Mouse (Mus musculus) stomach, embryonic 15.5 days (tissue): ENCODE measurements at regions not wholly inside any gene's neighbourhood (a gene's known extent, or its start where the extent isn't known, plus 50 kb on each side); places are given as distances from the start of the nearest gene placed in this dataset.

Experiments used
- ATAC-seq: fragments of 200-750 bp; cut with Nextera tagmentation; 2 replicates; pipeline ENCODE4 v1.8.0; 2017; ENCODE audit warnings: low read depth, moderate number of reproducible peaks, moderate TSS enrichment; ENCODE audit not compliant: insufficient read depth, low FRiP score
- H3K27ac ChIP-seq: fragments of 300-500 bp; sonication (generic); 2 replicates; pipeline ENCODE4 v1.5.1; 2015; ENCODE audit warnings: mild to moderate bottlenecking, inconsistent platforms
- H3K27me3 ChIP-seq: fragments of 300-500 bp; sonication (generic); replicated peaks from 2 replicates; pipeline ENCODE4 v1.6.1; 2015; ENCODE audit warnings: inconsistent platforms
- H3K36me3 ChIP-seq: fragments of 300-500 bp; sonication (generic); 2 replicates; pipeline ENCODE4 v1.6.1; 2015; ENCODE audit warnings: inconsistent platforms
- H3K4me1 ChIP-seq: fragments of 300-500 bp; sonication (generic); 2 replicates; pipeline ENCODE4 v1.6.1; 2015; ENCODE audit warnings: inconsistent platforms
- H3K4me2 ChIP-seq: fragments of 300-500 bp; sonication (generic); 2 replicates; pipeline ENCODE4 v1.6.1; 2015; ENCODE audit warnings: mild to moderate bottlenecking, inconsistent platforms
- H3K4me3 ChIP-seq: fragments of 300-500 bp; sonication (generic); replicated peaks from 2 replicates; pipeline ENCODE4 v1.5.1; 2015; ENCODE audit warnings: inconsistent platforms
- H3K9ac ChIP-seq: fragments of 300-500 bp; sonication (generic); 2 replicates; pipeline ENCODE4 v1.6.1; 2015; ENCODE audit warnings: inconsistent platforms
- H3K9me3 ChIP-seq: fragments of 300-500 bp; sonication (generic); 2 replicates; pipeline ENCODE4 v1.6.1; 2016; ENCODE audit warnings: inconsistent platforms
- WGBS: fragments of 180-500 bp; shearing (Covaris S2); methylation state at CpG from one replicate; pipeline ENCODE4 v1.1.7; 2015; 5-methylcytosine and 5-hydroxymethylcytosine counted together

DNA sequence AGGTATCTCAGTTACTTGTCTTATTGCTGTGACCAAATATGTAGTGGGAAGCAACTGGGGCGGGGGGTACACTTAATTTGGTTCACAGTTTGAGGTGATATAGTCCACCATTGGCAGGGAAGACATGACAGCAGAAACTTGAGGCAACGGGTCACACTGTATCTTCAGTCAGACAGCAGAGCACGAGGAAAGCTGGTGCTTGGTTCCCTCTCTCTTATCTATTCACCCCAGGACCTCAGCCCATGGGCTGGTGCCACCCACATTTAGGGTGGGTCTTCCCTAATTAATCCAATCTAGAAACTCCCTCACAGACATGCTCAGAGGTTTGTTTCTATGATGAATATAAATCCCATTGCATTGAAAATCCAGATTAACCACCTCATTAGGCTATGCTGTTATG, 56.5 kb downstream of the Otud1 start:
- H3K4me1 ChIP-seq, result 0 out of 2 replicates have a peak, but pooled peaks cover 3% of the 10 kb centered on the region
- no peak overlapping the region for H3K4me3 ChIP-seq
- H3K27me3 ChIP-seq, result no peaks in the 10 kb centered on the region
- H3K9ac ChIP-seq, result no peak overlapping the region
- 62% methylated on average over 3 of the region's 3 CpGs for WGBS
- no peaks in the 10 kb centered on the region for H3K9me3 ChIP-seq
- no peak for ATAC-seq
- H3K36me3 ChIP-seq, result no peaks in the 10 kb centered on the region
- no peak overlapping the region for H3K27ac ChIP-seq
- no peak overlapping the region for H3K4me2 ChIP-seq

GRCm38 (mm10) chr2:19715564-19716238, 58.1 kb downstream of the Otud1 start:
- no peaks in the 10 kb centered on the region for H3K27me3 ChIP-seq
- WGBS, result 9% methylated on average over 11 of the region's 11 CpGs
- H3K4me1 ChIP-seq, result 0 out of 2 replicates have a peak, but pooled peaks cover 3% of the 10 kb centered on the region
- no peaks in the 10 kb centered on the region for H3K9me3 ChIP-seq
- H3K36me3 ChIP-seq, result no peaks in the 10 kb centered on the region
- peak overlapping the region; percentile 47 for H3K4me2 ChIP-seq
- H3K4me3 ChIP-seq, result peak overlapping the region; percentile 18
- no peak overlapping the region for H3K9ac ChIP-seq
- ATAC-seq, result 0 out of 2 replicates have a peak, but pooled peaks have one; percentile 79
- H3K27ac ChIP-seq, result no peak overlapping the region

GRCm38 (mm10) chr2:19716388-19716787, 58.8 kb downstream of the Otud1 start:
- Histone ChIP-seq H3K27ac (no peak overlapping the region), H3K4me2 (peak overlapping the region; percentile 47; the same call in 1 of the 2 replicates), H3K27me3 (no peaks in the 10 kb centered on the region), H3K4me1 (0 out of 2 replicates have a peak, but pooled peaks cover 3% of the 10 kb centered on the region), H3K9ac (no peak overlapping the region), H3K4me3 (no peak overlapping the region), H3K9me3 (no peaks in the 10 kb centered on the region), H3K36me3 (no peaks in the 10 kb centered on the region)
- 79% methylated on average over 5 of the region's 5 CpGs for WGBS
- ATAC-seq, result no peak

DNA sequence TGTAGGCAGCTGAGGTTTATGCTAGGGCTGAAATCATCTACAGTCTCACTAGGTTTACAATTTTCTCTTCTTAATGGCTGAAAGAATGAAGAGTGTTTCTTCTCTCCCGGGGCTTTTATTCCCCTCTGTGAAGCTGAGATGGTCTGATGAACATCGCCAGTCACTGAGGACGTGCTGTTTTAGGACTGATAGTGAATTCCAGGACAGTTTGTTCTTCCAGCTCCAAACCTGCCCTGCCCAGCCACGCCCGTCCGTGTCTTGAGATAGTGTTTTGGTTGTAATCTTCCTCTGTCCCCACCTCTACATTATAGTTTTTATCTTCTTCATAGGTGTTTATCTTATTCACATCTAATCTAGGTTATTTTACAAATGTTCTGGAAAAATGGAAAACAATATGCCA, 68.5 kb downstream of the Otud1 start:
- Histone ChIP-seq H3K9me3 (no peaks in the 10 kb centered on the region), H3K4me1 (no peaks in the 10 kb centered on the region), H3K9ac (no peak overlapping the region), H3K4me2 (no peak overlapping the region), H3K36me3 (no peaks in the 10 kb centered on the region), H3K27me3 (no peaks in the 10 kb centered on the region), H3K4me3 (no peak overlapping the region), H3K27ac (no peak overlapping the region)
- 75% methylated on average over 6 of the region's 6 CpGs for WGBS
- no peak for ATAC-seq

DNA sequence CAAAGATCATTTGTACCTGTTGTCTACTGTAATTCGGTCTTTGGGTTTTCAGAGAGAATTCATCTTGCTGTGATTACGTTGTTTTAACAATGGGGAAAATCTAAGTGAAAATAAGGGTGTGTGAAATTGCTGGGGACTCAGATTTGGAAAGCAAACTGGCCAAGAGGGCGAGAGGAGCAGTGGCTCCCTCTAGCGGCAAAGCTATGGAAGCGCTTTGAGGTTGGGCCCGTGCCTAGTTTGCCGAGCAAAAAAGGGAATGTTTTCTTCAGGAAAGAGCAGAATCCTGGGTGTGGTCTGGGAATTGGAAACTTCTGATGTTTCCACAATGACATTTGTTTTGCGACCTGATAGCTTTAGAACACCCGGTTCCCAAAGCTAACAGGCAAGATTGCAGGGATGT, 69.4 kb downstream of the Otud1 start:
- ATAC-seq, result no peak
- H3K27ac ChIP-seq, result no peak overlapping the region
- no peaks in the 10 kb centered on the region for H3K36me3 ChIP-seq
- H3K4me2 ChIP-seq, result no peak overlapping the region
- H3K27me3 ChIP-seq, result no peaks in the 10 kb centered on the region
- 12% methylated on average over 9 of the region's 9 CpGs for WGBS
- H3K9ac ChIP-seq, result no peak overlapping the region
- H3K4me3 ChIP-seq, result no peak overlapping the region
- H3K4me1 ChIP-seq, result no peaks in the 10 kb centered on the region
- no peaks in the 10 kb centered on the region for H3K9me3 ChIP-seq

DNA sequence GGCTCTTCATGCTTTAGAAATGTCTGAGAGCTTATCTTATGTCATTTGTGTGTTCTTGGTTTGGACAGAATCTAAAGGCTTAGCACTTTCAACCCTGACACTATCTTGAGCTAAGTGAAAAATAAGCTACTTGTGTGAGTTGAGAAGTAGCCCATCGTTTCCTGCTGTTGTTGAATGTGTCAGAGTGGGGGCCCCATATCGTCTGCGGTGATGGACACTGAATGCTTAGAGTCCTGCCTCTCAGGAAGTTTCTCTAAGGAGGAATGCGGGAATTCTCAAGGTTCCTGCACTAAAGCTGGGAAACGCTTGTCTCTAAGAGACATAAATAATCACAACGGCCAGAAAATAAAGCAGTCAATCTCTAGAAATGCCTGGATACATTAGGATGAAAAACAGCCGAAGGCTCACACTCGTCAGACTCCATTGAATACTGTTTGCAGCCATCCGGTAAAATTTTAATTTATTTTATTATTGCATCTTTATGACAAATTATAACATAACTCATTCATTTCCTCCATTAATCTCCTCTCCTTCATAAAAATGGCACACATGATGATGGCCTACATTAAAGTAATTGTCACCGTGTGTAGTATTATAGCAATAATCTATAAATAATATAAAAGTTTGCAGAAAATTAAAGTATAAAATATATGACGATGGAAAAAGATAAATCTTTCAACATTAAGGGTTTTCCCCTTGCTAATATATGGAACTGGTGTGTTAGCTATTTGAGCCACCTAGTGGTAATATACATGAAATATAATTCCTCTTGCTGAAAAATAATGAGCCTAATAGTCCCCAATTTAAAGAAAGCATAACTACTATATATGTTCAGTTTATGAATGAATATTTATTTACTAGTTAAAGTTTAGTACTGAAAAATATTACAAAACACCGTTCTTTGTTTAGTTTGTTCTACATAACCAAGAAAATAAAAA, 75.6 kb downstream of the Otud1 start:
- H3K4me3 ChIP-seq, result no peak overlapping the region
- no peaks in the 10 kb centered on the region for H3K36me3 ChIP-seq
- no peak for ATAC-seq
- no peaks in the 10 kb centered on the region for H3K4me1 ChIP-seq
- no peak overlapping the region for H3K27ac ChIP-seq
- no peak overlapping the region for H3K9ac ChIP-seq
- no peak overlapping the region for H3K4me2 ChIP-seq
- no peaks in the 10 kb centered on the region for H3K9me3 ChIP-seq
- no peaks in the 10 kb centered on the region for H3K27me3 ChIP-seq
- 56% methylated on average over 12 of the region's 12 CpGs for WGBS

DNA sequence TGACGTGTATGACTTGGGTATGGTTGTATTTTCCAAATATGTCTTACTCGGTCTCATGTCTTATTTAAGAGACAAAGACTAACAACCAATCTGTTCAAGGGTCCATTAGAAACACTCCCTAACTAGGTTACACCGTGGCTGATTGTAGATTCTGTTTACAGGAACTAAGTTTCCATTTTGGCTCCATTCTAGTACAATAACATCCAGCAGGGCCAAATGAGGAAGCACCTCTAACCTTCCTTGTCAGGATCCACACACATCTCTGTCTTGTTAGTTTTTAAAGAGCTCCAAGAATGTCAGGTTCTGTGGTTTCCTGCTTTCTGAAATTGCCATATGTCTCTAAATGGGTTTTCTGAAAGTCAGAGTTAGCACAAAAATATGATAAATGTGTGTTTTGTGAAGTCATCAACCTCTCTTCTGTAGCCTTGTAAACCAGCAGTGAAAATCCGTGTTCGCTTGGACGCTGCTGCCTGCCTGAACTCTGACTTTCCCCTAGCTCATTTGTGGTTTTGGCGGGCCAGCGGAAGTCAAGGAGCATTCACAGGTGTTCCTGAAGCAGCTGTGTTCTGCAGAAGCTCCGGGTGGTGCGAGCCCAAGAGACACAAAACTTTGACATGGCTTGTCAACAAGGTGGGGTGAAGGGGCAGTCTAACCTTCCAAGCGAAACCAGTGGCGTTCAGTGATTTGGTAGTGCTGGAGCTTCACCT, 76.8 kb downstream of the Otud1 start:
- no peaks in the 10 kb centered on the region for H3K4me1 ChIP-seq
- ATAC-seq, result no peak
- no peaks in the 10 kb centered on the region for H3K36me3 ChIP-seq
- no peaks in the 10 kb centered on the region for H3K27me3 ChIP-seq
- H3K4me3 ChIP-seq, result no peak overlapping the region
- WGBS, result 67% methylated on average over 12 of the region's 12 CpGs
- no peak overlapping the region for H3K4me2 ChIP-seq
- no peaks in the 10 kb centered on the region for H3K9me3 ChIP-seq
- no peak overlapping the region for H3K27ac ChIP-seq
- H3K9ac ChIP-seq, result no peak overlapping the region

- no peak overlapping the region for H3K4me3 ChIP-seq
- ATAC-seq, result no peak
- H3K27me3 ChIP-seq, result no peaks in the 10 kb centered on the region
- no peaks in the 10 kb centered on the region for H3K4me1 ChIP-seq
- H3K36me3 ChIP-seq, result no peaks in the 10 kb centered on the region
- H3K4me2 ChIP-seq, result no peak overlapping the region
- no peak overlapping the region for H3K27ac ChIP-seq
- no peak overlapping the region for H3K9ac ChIP-seq
- H3K9me3 ChIP-seq, result no peaks in the 10 kb centered on the region
Observed at GRCm38 (mm10) chr2:19741508-19741907, 84.0 kb downstream of the Otud1 start.

- ATAC-seq, result no peak
- WGBS, result 66% methylated on average over 4 of the region's 4 CpGs
- H3K4me2 ChIP-seq, result no peak overlapping the region
- H3K9ac ChIP-seq, result no peak overlapping the region
- no peak overlapping the region for H3K27ac ChIP-seq
- H3K36me3 ChIP-seq, result no peaks in the 10 kb centered on the region
- H3K9me3 ChIP-seq, result no peaks in the 10 kb centered on the region
- no peak overlapping the region for H3K4me3 ChIP-seq
- H3K4me1 ChIP-seq, result no peaks in the 10 kb centered on the region
- H3K27me3 ChIP-seq, result no peaks in the 10 kb centered on the region
Observed at GRCm38 (mm10) chr2:19743467-19743866, 85.9 kb downstream of the Otud1 start.

- Histone ChIP-seq H3K4me3 (no peak overlapping the region), H3K9ac (no peak overlapping the region), H3K36me3 (no peaks in the 10 kb centered on the region), H3K9me3 (no peaks in the 10 kb centered on the region), H3K27me3 (no peaks in the 10 kb centered on the region), H3K4me1 (no peaks in the 10 kb centered on the region), H3K27ac (no peak overlapping the region), H3K4me2 (no peak overlapping the region)
- 84% methylated on average over 2 of the region's 2 CpGs for WGBS
- no peak for ATAC-seq
Observed at GRCm38 (mm10) chr2:19744986-19745660, 87.6 kb downstream of the Otud1 start.

DNA sequence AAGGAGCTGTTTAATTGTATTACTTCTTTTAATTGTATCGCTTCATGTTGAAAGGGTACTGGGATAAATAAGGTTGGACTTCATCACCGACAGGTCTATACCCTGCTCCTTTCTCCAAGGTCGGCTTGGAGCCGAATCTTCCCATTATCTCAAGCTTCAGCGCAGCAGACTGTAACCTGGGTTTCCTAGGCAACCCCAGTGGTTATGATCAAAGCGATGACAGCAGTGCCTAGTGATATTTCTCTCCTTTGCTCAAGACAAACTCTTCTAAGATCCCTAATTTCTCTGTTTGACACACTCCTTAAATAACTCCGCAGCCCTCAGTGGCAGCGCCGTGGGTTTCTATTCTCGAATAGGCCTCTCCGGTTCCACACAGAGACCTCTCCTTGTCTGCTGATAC, 95.2 kb downstream of the Otud1 start:
- Histone ChIP-seq H3K4me1 (no peaks in the 10 kb centered on the region), H3K9me3 (no peaks in the 10 kb centered on the region), H3K27me3 (no peaks in the 10 kb centered on the region), H3K4me2 (no peak overlapping the region), H3K4me3 (no peak overlapping the region), H3K9ac (no peak overlapping the region), H3K36me3 (no peaks in the 10 kb centered on the region), H3K27ac (no peak overlapping the region)
- 89% methylated on average over 11 of the region's 11 CpGs for WGBS
- no peak for ATAC-seq
